Mouse (Mus musculus) limb, embryonic 11.5 days (tissue): ENCODE data around the gene Tesk1. TPM values are rescaled to one million over a fixed set of nuclear protein-coding genes. Genes with fewer than 3 reads are reported as not detected.

Source experiments
- ATAC-seq: fragments of 200-750 bp; cut with Nextera tagmentation; 2 replicates; pipeline ENCODE4 v1.8.0; 2017; ENCODE audit warnings: low read depth; ENCODE audit not compliant: insufficient number of reproducible peaks, low FRiP score, low TSS enrichment
- DNase-seq: peaks from one replicate; pipeline ENCODE4 v3.0.0-alpha.2; 2015; ENCODE audit warnings: low spot score
- H3K27ac ChIP-seq: fragments of 300-500 bp; sonication (generic); replicated peaks from 2 replicates; pipeline ENCODE4 v1.5.1; 2014; ENCODE audit warnings: low read depth, mild to moderate bottlenecking, low read length
- H3K27me3 ChIP-seq: fragments of 300-500 bp; sonication (generic); 2 replicates; pipeline ENCODE4 v1.6.1; 2014; ENCODE audit warnings: mild to moderate bottlenecking, low read length, mixed read lengths; ENCODE audit not compliant: control insufficient read depth, insufficient read depth
- H3K36me3 ChIP-seq: fragments of 300-500 bp; sonication (generic); 2 replicates; pipeline ENCODE4 v1.6.1; 2014; ENCODE audit warnings: mild to moderate bottlenecking, low read length, moderate library complexity, mixed read lengths; ENCODE audit not compliant: control insufficient read depth, insufficient read depth
- H3K4me1 ChIP-seq: fragments of 300-500 bp; sonication (generic); 2 replicates; pipeline ENCODE4 v1.6.1; 2014; ENCODE audit warnings: low read length, mixed read lengths; ENCODE audit not compliant: control insufficient read depth, insufficient read depth
- H3K4me2 ChIP-seq: fragments of 300-500 bp; sonication (generic); 2 replicates; pipeline ENCODE4 v1.6.1; 2014; ENCODE audit warnings: low read depth, mild to moderate bottlenecking, moderate library complexity; ENCODE audit not compliant: severe bottlenecking
- H3K4me3 ChIP-seq: fragments of 300-500 bp; sonication (generic); 2 replicates; pipeline ENCODE4 v1.5.1; 2014; ENCODE audit warnings: low read depth, low read length
- H3K9ac ChIP-seq: fragments of 300-500 bp; sonication (generic); 2 replicates; pipeline ENCODE4 v1.6.1; 2014; ENCODE audit warnings: mild to moderate bottlenecking, low read length
- H3K9me3 ChIP-seq: fragments of 300-500 bp; sonication (generic); 2 replicates; pipeline ENCODE4 v1.6.1; 2016; ENCODE audit warnings: low read length; ENCODE audit not compliant: control insufficient read depth
- WGBS: fragments of 180-500 bp; shearing (Covaris S2); extraction: QIAGEN DNeasy Blood & Tissue Kit; methylation state at CpG from one replicate; pipeline ENCODE4 v1.1.7; 2014; 5-methylcytosine and 5-hydroxymethylcytosine counted together
- polyA plus RNA-seq: library from polyadenylated mRNA; unstranded; fragments of >200 nt; fragmentation: Nextera tagmentation; extraction: Ambion mirVana; gene quantifications from 2 replicates; pipeline ENCODE4 v1.2.1, GENCODE M21; 2014

Gene Tesk1
- polyA plus RNA-seq, 1 experiment from 2014 or later: 9.8 TPM

GRCm38 (mm10) chr4:43448554-43448953, 6.8 kb downstream of the Tesk1 start:
- no peak overlapping the region for H3K27ac ChIP-seq
- H3K9me3 ChIP-seq: no peaks in the 10 kb centered on the region
- ATAC-seq: no peak
- H3K9ac ChIP-seq: no peak overlapping the region
- peaks cover 9% of the 10 kb centered on the region for H3K4me1 ChIP-seq
- H3K27me3 ChIP-seq: peaks cover 13% of the 10 kb centered on the region
- peaks cover 8% of the 10 kb centered on the region for H3K36me3 ChIP-seq
- WGBS: 83% methylated on average over 3 of the region's 3 CpGs
- DNase-seq: no peak
- H3K4me2 ChIP-seq: no peak overlapping the region
- no peak overlapping the region for H3K4me3 ChIP-seq

DNA sequence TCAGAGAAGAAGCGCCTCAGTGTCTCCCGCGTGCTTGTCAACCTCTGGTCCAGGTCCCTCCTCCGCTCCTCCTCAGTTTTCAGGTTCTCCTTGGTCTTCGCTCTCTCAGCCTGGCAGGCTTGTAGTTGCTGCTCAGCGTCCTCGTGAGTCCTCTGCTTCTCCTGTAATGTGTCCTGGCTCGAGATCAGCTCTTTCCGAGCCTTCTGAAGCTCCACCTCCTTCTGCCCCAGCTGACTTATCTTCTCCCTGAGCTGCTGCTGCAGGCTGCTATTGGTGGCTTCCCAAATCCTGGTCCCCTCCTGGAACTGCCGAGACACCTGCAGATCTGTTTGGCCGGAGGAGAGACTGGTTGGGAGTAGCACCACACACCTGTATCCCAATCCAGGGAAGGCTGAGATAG, 10.6 kb downstream of the Tesk1 start:
- no peak overlapping the region for H3K9ac ChIP-seq
- no peak for ATAC-seq
- no peaks in the 10 kb centered on the region for H3K9me3 ChIP-seq
- no peak overlapping the region for H3K27ac ChIP-seq
- H3K4me2 ChIP-seq: no peak overlapping the region
- H3K36me3 ChIP-seq: no peaks in the 10 kb centered on the region
- no peak overlapping the region for H3K4me3 ChIP-seq
- no peak for DNase-seq
- 56% methylated on average over 11 of the region's 11 CpGs for WGBS
- peaks cover 28% of the 10 kb centered on the region for H3K27me3 ChIP-seq
- no peaks in the 10 kb centered on the region for H3K4me1 ChIP-seq

DNA sequence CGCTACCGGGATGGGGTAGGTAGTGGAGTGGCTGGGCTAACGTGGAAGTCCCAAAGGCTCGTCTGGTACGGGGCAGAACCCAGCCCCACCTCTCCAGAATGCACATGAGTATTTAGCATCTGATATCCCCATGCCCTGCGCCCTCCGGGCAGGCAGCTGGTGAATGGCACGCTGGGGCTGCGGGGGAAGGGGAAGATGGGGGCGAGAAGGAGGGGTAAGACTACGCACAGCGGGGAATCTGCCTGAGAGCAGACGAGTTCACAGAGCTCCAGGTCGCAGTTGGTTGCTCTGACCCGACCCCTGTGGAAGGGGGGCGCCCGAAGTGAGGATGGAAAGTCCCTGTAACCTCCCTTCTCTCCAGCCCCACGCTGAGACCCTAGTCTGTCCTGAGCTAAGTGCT, 11.7 kb downstream of the Tesk1 start:
- H3K27me3 ChIP-seq: peaks cover 30% of the 10 kb centered on the region
- peak overlapping the region; percentile 45; the same call in 1 of the 2 replicates for H3K9ac ChIP-seq

DNA sequence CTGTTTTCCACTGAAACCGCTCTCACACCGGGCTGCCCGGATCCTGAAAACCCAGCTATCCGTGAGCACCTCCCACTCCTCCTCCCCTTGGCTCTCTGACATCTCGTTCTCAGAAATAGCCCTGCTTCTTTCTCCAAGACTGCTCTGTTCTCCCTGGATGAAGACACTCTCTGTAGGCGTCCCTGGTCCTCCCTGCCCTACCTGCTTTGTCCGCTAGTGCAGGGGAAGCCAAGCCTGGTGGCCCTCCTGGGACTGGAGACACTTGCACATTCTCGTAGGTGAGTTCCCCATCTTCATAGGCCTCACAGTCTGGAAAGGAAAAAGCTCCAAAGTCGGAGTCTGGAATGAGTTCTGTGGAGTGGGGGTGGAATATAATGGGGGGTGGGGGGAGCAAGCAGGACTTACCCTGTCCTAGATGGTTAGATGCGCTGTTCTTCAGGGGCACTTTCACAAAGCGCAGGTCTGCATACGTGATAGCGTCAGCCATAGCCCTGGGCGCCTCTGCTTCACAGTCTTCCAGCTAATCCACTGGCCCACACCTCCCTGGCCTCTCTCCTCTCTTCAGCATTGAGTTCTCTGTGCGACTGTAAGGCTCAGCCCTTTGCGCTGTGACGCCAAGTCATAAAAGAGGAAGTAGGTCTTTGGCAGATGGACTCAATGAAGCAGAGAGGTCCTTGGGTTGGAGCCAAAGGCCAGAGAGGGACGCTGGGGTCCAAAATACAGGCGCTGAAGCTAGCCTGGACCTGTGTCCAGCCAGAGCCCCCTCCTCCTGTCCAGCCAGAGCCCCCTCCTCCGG, 12.5 kb downstream of the Tesk1 start, which contains the start of gene Cd72:
Cd72 (minus strand) TSS at position 588 of the 796 bp plus-strand sequence.
- WGBS: 27% methylated on average over 20 of the region's 20 CpGs
- H3K36me3 ChIP-seq: no peaks in the 10 kb centered on the region
- ATAC-seq (no peak), DNase-seq (no peak)
- H3K4me1 ChIP-seq: no peaks in the 10 kb centered on the region
- H3K4me2 ChIP-seq: peak within 1 kb of the TSS; percentile 44
- peak within 1 kb of the TSS; percentile 45; the same call in 1 of the 2 replicates for H3K9ac ChIP-seq
- H3K9me3 ChIP-seq: no peaks in the 10 kb centered on the region
- H3K27me3 ChIP-seq: peaks cover 30% of the 10 kb centered on the region
- peak within 1 kb of the TSS; percentile 14 for H3K4me3 ChIP-seq
- H3K27ac ChIP-seq: no peak within 1 kb of the TSS

More for the DNA sequence above, 11.7 kb downstream of the Tesk1 start:
- Histone ChIP-seq H3K4me2 (peak overlapping the region; percentile 44), H3K4me3 (peak overlapping the region; percentile 14), H3K9me3 (no peaks in the 10 kb centered on the region), H3K36me3 (no peaks in the 10 kb centered on the region), H3K4me1 (no peaks in the 10 kb centered on the region), H3K27ac (no peak overlapping the region)
- WGBS: under 1% methylated on average over 18 of the region's 18 CpGs
- ATAC-seq (no peak), DNase-seq (peak; percentile 39)

GRCm38 (mm10) chr4:43456470-43456869, 14.7 kb downstream of the Tesk1 start:
- Histone ChIP-seq H3K9me3 (no peaks in the 10 kb centered on the region), H3K4me3 (no peak overlapping the region), H3K27ac (no peak overlapping the region), H3K4me1 (no peaks in the 10 kb centered on the region), H3K4me2 (no peak overlapping the region), H3K36me3 (no peaks in the 10 kb centered on the region), H3K27me3 (peaks cover 30% of the 10 kb centered on the region), H3K9ac (no peak overlapping the region)
- DNase-seq (no peak), ATAC-seq (no peak)
- WGBS: 19% methylated on average over 4 of the region's 4 CpGs

- H3K4me2 ChIP-seq: no peak overlapping the region
- no peak overlapping the region for H3K4me3 ChIP-seq
- DNase-seq: no peak
- H3K9ac ChIP-seq: no peak overlapping the region
- H3K27ac ChIP-seq: no peak overlapping the region
- no peak for ATAC-seq
- peaks cover 30% of the 10 kb centered on the region for H3K27me3 ChIP-seq
- no peaks in the 10 kb centered on the region for H3K9me3 ChIP-seq
- 21% methylated on average over 8 of the region's 8 CpGs for WGBS
- H3K36me3 ChIP-seq: no peaks in the 10 kb centered on the region
- H3K4me1 ChIP-seq: no peaks in the 10 kb centered on the region
Measured at GRCm38 (mm10) chr4:43457124-43457523, 15.4 kb downstream of the Tesk1 start.

DNA sequence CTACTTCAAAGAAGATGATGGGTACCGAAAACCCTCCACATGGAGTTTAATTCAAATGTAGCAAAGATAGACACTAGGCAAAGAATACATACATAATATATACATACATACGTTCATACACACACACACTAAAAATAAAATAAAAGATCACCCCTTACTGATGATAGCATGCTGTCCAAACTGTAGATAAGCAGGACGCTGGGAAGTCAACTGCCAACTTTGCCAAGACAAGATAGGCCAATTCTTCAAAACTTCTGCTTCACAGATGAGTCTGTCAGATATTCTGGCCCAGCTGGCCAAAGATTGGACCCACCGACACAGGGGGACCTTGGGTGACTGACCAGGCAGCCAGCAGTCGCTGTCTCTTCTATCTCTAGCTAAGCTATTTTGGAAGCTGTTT, 21.4 kb downstream of the Tesk1 start:
- no peaks in the 10 kb centered on the region for H3K4me1 ChIP-seq
- no peak for ATAC-seq
- DNase-seq: no peak
- H3K4me3 ChIP-seq: no peak overlapping the region
- H3K9me3 ChIP-seq: no peaks in the 10 kb centered on the region
- no peaks in the 10 kb centered on the region for H3K27me3 ChIP-seq
- H3K36me3 ChIP-seq: no peaks in the 10 kb centered on the region
- no peak overlapping the region for H3K9ac ChIP-seq
- no peak overlapping the region for H3K27ac ChIP-seq
- no peak overlapping the region for H3K4me2 ChIP-seq
- 92% methylated on average over 5 of the region's 5 CpGs for WGBS

GRCm38 (mm10) chr4:43465935-43466334, 24.2 kb downstream of the Tesk1 start:
- no peak overlapping the region for H3K4me2 ChIP-seq
- no peaks in the 10 kb centered on the region for H3K27me3 ChIP-seq
- H3K4me3 ChIP-seq: no peak overlapping the region
- H3K4me1 ChIP-seq: no peaks in the 10 kb centered on the region
- H3K27ac ChIP-seq: no peak overlapping the region
- H3K9me3 ChIP-seq: no peaks in the 10 kb centered on the region
- no peak overlapping the region for H3K9ac ChIP-seq
- ATAC-seq: no peak
- H3K36me3 ChIP-seq: no peaks in the 10 kb centered on the region
- DNase-seq: no peak
- WGBS: 89% methylated on average over 6 of the region's 6 CpGs
